Mouse (Mus musculus) gastrocnemius, adult 8-10 months (tissue): ENCODE measurements around the gene Nab1. TPM values are rescaled to one million over a fixed set of nuclear protein-coding genes. Genes with fewer than 3 reads are reported as not detected.

ENCODE experiments used
- DNase-seq, 2 experiments: peaks; one replicate each; pipeline ENCODE4 v3.0.0; 2022; ENCODE audit warnings: low spot score in 2 of 2
- total RNA-seq, 4 experiments: library from RNA; stranded (reverse); gene quantifications; 2 replicates each; pipeline ENCODE4 v1.2.4; 2022

The Nab1 gene
- total RNA-seq, 4 experiments from 2014 or later = 9.2 to 11.5 (median 10.4) TPM

GRCm38 (mm10) chr1:52474291-52474690 is 26.2 kb downstream of the Nab1 start:
- no peak for DNase-seq

- DNase-seq = no peak
Observed at GRCm38 (mm10) chr1:52470811-52471489, 29.5 kb downstream of the Nab1 start.

- no peak for DNase-seq
Observed at GRCm38 (mm10) chr1:52470326-52470725, 30.2 kb downstream of the Nab1 start.

GRCm38 (mm10) chr1:52466518-52467120 is 33.9 kb downstream of the Nab1 start:
- DNase-seq = no peak

- no peak for DNase-seq
Observed at GRCm38 (mm10) chr1:52465830-52466229, 34.6 kb downstream of the Nab1 start.

- DNase-seq = no peak
Observed at GRCm38 (mm10) chr1:52465264-52465663, 35.2 kb downstream of the Nab1 start.

- no peak for DNase-seq
Observed at GRCm38 (mm10) chr1:52463305-52463704, 37.2 kb downstream of the Nab1 start.

- no peak for DNase-seq
Observed at GRCm38 (mm10) chr1:52456571-52456970, 43.9 kb downstream of the Nab1 start.

- no peak for DNase-seq
Observed at GRCm38 (mm10) chr1:52454509-52455001, 45.9 kb downstream of the Nab1 start.

GRCm38 (mm10) chr1:52451360-52451759 is 49.1 kb downstream of the Nab1 start:
- no peak for DNase-seq

- no peak for DNase-seq
Observed at GRCm38 (mm10) chr1:52435856-52436255, 64.6 kb downstream of the Nab1 start.

- no peak for DNase-seq
Observed at GRCm38 (mm10) chr1:52434085-52434484, 66.4 kb downstream of the Nab1 start.

- DNase-seq = no peak
Observed at GRCm38 (mm10) chr1:52431806-52432205, 68.7 kb downstream of the Nab1 start.

- DNase-seq = no peak
Observed at GRCm38 (mm10) chr1:52430606-52431005, 69.9 kb downstream of the Nab1 start.

- DNase-seq = no peak
Observed at GRCm38 (mm10) chr1:52430116-52430515, 70.4 kb downstream of the Nab1 start.

- DNase-seq = no peak
Observed at GRCm38 (mm10) chr1:52427841-52428464, 72.5 kb downstream of the Nab1 start.

GRCm38 (mm10) chr1:52423846-52424245 is 76.6 kb downstream of the Nab1 start:
- no peak for DNase-seq

GRCm38 (mm10) chr1:52423057-52423456 is 77.4 kb downstream of the Nab1 start:
- DNase-seq = no peak

- no peak for DNase-seq
Observed at GRCm38 (mm10) chr1:52422137-52422536, 78.3 kb downstream of the Nab1 start.

GRCm38 (mm10) chr1:52421623-52422022 is 78.9 kb downstream of the Nab1 start:
- no peak for DNase-seq

GRCm38 (mm10) chr1:52419088-52419819 is 81.2 kb downstream of the Nab1 start:
- no peak for DNase-seq
